Mouse (Mus musculus) hindbrain, embryonic 11.5 days (tissue): ENCODE measurements at regions not wholly inside any gene's neighbourhood (a gene's known extent, or its start where the extent isn't known, plus 50 kb on each side); places are given as distances from the start of the nearest gene placed in this dataset.

Experiments used
- ATAC-seq: fragments of 200-750 bp; cut with Nextera tagmentation; 2 replicates; pipeline ENCODE4 v1.8.0; 2017; ENCODE audit warnings: mild to moderate bottlenecking, moderate TSS enrichment, moderate library complexity; ENCODE audit not compliant: low FRiP score
- DNase-seq: peaks from one replicate; pipeline ENCODE4 v3.0.0-alpha.2; 2015; ENCODE audit warnings: low spot score
- H3K27ac ChIP-seq: fragments of 300-500 bp; sonication (generic); 2 replicates; pipeline ENCODE4 v1.5.1; 2014; ENCODE audit warnings: mild to moderate bottlenecking, low read depth, low read length
- H3K27me3 ChIP-seq: fragments of 300-500 bp; sonication (generic); 2 replicates; pipeline ENCODE4 v1.6.1; 2014; ENCODE audit warnings: mild to moderate bottlenecking, low read length, moderate library complexity, mixed read lengths; ENCODE audit not compliant: control insufficient read depth, insufficient read depth
- H3K36me3 ChIP-seq: fragments of 300-500 bp; sonication (generic); 2 replicates; pipeline ENCODE4 v1.6.1; 2014; ENCODE audit warnings: mild to moderate bottlenecking, low read length, moderate library complexity, mixed read lengths; ENCODE audit not compliant: control insufficient read depth, insufficient read depth
- H3K4me1 ChIP-seq: fragments of 300-500 bp; sonication (generic); replicated peaks from 2 replicates; pipeline ENCODE4 v1.6.1; 2014; ENCODE audit warnings: low read length, mixed read lengths; ENCODE audit not compliant: control insufficient read depth, insufficient read depth
- H3K4me2 ChIP-seq: fragments of 300-500 bp; sonication (generic); replicated peaks from 2 replicates; pipeline ENCODE4 v1.6.1; 2014; ENCODE audit warnings: mild to moderate bottlenecking, low read depth, low read length
- H3K4me3 ChIP-seq: fragments of 300-500 bp; sonication (generic); 2 replicates; pipeline ENCODE4 v1.5.1; 2014; ENCODE audit warnings: low read depth, low read length
- H3K9ac ChIP-seq: fragments of 300-500 bp; sonication (generic); 2 replicates; pipeline ENCODE4 v1.6.1; 2014; ENCODE audit warnings: low read depth, low read length
- H3K9me3 ChIP-seq: fragments of 300-500 bp; sonication (generic); 2 replicates; pipeline ENCODE4 v1.6.1; 2016; ENCODE audit warnings: low read length; ENCODE audit not compliant: control insufficient read depth
- WGBS: fragments of 180-500 bp; shearing (Covaris S2); extraction: QIAGEN DNeasy Blood & Tissue Kit; methylation state at CpG from one replicate; pipeline ENCODE4 v1.1.7; 2014; 5-methylcytosine and 5-hydroxymethylcytosine counted together

DNA sequence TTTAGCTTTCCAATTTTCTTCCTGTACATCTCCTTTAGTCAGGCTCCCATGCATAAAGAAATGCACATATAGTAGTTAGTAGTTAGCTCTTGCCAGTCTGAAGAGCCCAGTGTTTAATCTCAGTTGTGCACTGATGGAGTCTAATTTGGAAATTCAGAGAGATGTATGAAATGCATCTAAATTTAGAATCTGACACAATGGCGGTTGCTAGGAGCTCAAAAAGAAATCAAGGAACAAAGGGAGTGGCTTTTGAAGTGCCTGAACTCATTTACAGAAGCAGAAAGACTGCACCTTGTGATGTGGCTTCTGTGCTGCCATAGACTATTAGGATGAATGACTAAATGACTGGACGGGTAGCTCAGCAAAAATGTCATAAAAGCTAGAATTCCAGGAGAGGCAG is 916.3 kb downstream of the Rps29 start:
- Histone ChIP-seq H3K36me3 (no peaks in the 10 kb centered on the region), H3K4me2 (no peak overlapping the region), H3K4me1 (no peaks in the 10 kb centered on the region), H3K9me3 (no peaks in the 10 kb centered on the region), H3K9ac (no peak overlapping the region), H3K4me3 (no peak overlapping the region), H3K27ac (no peak overlapping the region), H3K27me3 (no peaks in the 10 kb centered on the region)
- WGBS: 35% methylated on average over 2 of the region's 2 CpGs
- DNase-seq (no peak), ATAC-seq (no peak)

DNA sequence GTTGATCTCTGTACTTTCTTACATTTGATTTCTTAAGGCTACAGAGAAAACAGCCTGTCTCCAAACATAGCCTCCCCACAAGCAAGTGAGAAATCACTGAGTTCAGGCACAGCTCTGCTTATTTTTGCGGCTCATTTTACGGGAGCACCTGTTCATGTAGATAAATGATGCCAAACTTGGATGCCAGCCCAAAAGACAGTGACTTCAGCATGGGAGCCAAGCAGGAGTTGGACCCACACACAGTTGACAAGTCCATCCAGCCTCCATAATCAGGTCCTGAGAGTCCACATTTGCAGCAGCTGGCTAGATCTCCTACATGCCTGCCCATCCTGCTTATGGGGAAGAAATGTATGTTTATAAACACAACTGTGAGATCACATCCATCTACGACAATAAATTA is 927.2 kb downstream of the Rps29 start:
- no peaks in the 10 kb centered on the region for H3K4me1 ChIP-seq
- no peak overlapping the region for H3K4me3 ChIP-seq
- H3K36me3 ChIP-seq: no peaks in the 10 kb centered on the region
- WGBS: 91% methylated on average over 3 of the region's 3 CpGs
- no peak overlapping the region for H3K27ac ChIP-seq
- ATAC-seq (no peak), DNase-seq (no peak)
- H3K4me2 ChIP-seq: no peak overlapping the region
- no peaks in the 10 kb centered on the region for H3K27me3 ChIP-seq
- no peaks in the 10 kb centered on the region for H3K9me3 ChIP-seq
- H3K9ac ChIP-seq: no peak overlapping the region

DNA sequence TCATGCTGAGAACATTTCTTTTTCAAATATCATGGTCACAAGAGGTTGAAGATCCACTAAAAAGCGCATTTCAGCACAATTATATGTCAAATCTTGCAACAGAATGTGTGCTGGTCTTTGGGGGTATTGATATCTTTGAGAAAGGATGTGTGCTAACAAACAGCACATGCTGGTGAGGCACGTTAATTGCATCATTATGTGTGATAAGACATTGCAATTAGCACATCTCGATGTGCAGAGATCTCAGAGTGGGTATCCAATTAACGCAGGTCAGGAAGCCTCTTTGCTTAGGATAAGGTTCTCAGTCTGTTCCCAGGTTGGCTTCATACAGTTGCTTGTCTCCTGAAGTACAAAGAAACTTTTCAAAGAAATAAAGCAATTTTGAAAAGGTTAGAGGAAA is 941.9 kb downstream of the Rps29 start:
- Histone ChIP-seq H3K36me3 (no peaks in the 10 kb centered on the region), H3K27ac (no peak overlapping the region), H3K9me3 (no peaks in the 10 kb centered on the region), H3K4me1 (no peaks in the 10 kb centered on the region), H3K27me3 (no peaks in the 10 kb centered on the region), H3K4me3 (no peak overlapping the region), H3K9ac (no peak overlapping the region), H3K4me2 (no peak overlapping the region)
- ATAC-seq (no peak), DNase-seq (no peak)
- 82% methylated on average over 4 of the region's 4 CpGs for WGBS

DNA sequence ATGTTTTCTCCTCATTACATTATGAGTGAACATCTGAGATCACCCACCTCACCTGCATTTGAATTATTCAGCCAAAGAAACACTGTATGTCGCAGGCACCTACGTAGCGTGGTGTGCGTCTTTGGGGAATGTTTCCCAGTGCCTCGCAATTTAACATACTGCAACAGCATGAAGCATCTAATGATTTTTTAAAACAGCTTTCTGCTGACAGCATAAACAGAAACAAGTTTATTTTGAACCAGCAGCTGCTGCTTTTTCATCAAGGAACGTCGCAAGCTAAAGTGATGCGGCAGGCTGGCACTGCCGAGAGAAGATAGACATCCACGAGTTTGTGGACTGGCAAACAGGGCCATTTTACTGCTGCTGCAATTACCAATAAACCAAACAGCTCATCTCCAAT is 950.7 kb downstream of the Rps29 start:
- Histone ChIP-seq H3K27me3 (no peaks in the 10 kb centered on the region), H3K36me3 (no peaks in the 10 kb centered on the region), H3K9ac (no peak overlapping the region), H3K4me1 (no peaks in the 10 kb centered on the region), H3K4me3 (no peak overlapping the region), H3K9me3 (no peaks in the 10 kb centered on the region), H3K27ac (no peak overlapping the region), H3K4me2 (no peak overlapping the region)
- no peak for DNase-seq
- 97% methylated on average over 10 of the region's 10 CpGs for WGBS
- ATAC-seq: no peak

DNA sequence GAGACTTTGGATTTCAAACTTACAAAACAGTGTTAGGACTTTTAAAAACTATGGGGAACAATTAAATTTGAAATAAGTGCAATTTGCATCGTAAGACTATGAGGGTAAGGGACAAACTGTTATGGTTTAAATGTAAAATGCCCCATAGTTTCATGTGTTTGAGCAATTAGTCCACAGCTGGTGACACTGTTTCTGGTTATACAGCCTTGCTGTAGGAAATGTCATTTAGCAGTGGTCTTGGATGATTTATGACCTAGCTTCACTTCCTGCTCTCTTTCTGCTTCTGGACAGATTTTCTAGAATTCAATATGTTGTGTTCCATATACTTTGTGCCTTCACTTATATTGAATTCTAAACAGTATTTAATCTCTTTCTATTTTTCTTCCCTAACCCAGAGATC is 961.5 kb upstream of the Mdga2 start:
- H3K9me3 ChIP-seq: no peaks in the 10 kb centered on the region
- H3K36me3 ChIP-seq: no peaks in the 10 kb centered on the region
- DNase-seq: no peak
- H3K9ac ChIP-seq: no peak overlapping the region
- H3K27ac ChIP-seq: no peak overlapping the region
- WGBS: 81% methylated on average over 1 of the region's 1 CpGs
- H3K27me3 ChIP-seq: no peaks in the 10 kb centered on the region
- H3K4me3 ChIP-seq: no peak overlapping the region
- no peak for ATAC-seq
- no peak overlapping the region for H3K4me2 ChIP-seq
- no peaks in the 10 kb centered on the region for H3K4me1 ChIP-seq

DNA sequence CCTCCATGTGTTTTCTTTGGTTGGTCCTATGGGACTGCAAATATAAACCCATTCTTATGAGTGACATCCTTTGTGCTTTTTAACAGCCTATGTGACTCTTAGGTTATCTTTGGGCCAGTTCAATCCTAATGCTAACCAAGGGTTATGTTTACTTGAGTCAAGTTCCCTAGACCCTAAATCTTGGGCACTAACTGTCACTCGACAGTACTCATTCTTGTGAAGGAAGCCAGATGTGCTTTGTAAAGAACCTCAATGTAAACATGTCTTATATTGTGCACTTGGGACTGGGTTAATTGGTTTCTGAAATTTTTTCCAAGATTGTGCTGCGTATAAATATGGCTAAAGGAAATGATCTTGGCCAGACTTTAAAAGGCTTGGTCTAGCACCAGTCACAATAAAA is 939.0 kb upstream of the Mdga2 start:
- no peaks in the 10 kb centered on the region for H3K36me3 ChIP-seq
- ATAC-seq: no peak
- no peaks in the 10 kb centered on the region for H3K4me1 ChIP-seq
- no peak for DNase-seq
- H3K9me3 ChIP-seq: no peaks in the 10 kb centered on the region
- no peak overlapping the region for H3K27ac ChIP-seq
- no peak overlapping the region for H3K4me2 ChIP-seq
- H3K9ac ChIP-seq: no peak overlapping the region
- WGBS: 83% methylated on average over 2 of the region's 2 CpGs
- no peaks in the 10 kb centered on the region for H3K27me3 ChIP-seq
- H3K4me3 ChIP-seq: no peak overlapping the region

DNA sequence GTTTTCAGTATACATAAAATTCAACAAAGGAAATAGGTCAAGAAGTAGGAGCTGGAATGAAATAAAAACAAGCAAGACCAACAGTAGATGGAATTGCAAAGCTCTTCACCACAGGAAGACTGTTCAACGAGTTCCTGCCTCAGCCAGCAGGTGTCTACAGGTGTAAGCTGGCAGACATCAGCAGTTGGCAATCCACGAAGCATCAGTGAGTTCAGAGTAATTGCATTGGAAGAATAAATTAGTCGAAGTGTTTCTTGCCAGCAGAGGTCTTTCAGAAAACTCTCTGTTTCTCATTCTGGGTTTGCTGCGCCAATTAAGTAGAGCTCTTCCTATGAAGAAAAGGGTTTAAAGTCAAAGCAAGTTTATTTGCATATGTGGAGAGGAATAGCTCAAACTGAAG is 925.7 kb upstream of the Mdga2 start:
- H3K4me1 ChIP-seq: no peaks in the 10 kb centered on the region
- no peaks in the 10 kb centered on the region for H3K27me3 ChIP-seq
- H3K4me2 ChIP-seq: no peak overlapping the region
- ATAC-seq (no peak), DNase-seq (peak; percentile 0)
- H3K9me3 ChIP-seq: no peaks in the 10 kb centered on the region
- H3K36me3 ChIP-seq: no peaks in the 10 kb centered on the region
- 57% methylated on average over 4 of the region's 4 CpGs for WGBS
- H3K27ac ChIP-seq: no peak overlapping the region
- H3K4me3 ChIP-seq: no peak overlapping the region
- no peak overlapping the region for H3K9ac ChIP-seq

DNA sequence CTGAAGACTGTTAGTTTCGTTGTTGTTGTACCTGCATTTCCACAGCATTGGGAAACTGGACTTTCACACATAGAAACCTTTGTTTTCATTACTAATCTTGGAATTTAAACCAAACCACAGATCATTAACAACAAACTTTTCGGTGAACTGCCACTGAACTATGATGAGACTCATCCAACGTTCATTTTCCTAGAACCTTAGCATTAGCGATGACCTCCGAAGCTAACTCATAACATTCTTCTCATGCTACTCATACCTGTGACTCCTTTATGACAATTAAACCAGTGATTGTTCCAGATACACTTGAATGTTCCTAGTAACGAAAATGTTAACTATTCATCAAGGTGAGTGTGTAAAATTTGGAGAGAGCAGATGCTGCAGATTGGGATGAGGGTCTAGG is 917.5 kb upstream of the Mdga2 start:
- H3K36me3 ChIP-seq: no peaks in the 10 kb centered on the region
- H3K9ac ChIP-seq: no peak overlapping the region
- WGBS: 87% methylated on average over 6 of the region's 6 CpGs
- H3K9me3 ChIP-seq: no peaks in the 10 kb centered on the region
- no peak overlapping the region for H3K4me2 ChIP-seq
- no peaks in the 10 kb centered on the region for H3K27me3 ChIP-seq
- no peak for ATAC-seq
- DNase-seq: no peak
- no peak overlapping the region for H3K4me3 ChIP-seq
- H3K27ac ChIP-seq: no peak overlapping the region
- H3K4me1 ChIP-seq: no peaks in the 10 kb centered on the region

DNA sequence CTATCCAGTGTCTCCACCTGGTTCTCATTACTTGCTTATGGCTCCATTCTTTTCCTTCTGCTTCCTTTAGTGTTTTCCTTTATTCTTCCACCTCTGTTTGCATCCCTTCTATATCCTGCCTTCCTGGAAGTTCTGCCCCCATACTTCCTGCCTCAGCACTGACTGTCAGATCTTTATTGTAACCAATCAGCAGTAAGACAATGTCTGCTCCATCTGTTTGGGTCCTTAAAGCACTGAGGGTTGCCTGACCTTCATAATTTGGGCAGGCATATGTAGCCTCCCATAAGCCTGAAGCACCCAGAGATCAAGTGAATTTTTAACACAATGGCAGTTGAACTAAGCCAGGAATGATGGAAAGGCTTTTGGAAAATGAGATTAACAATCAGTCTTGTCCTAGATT is 909.4 kb upstream of the Mdga2 start:
- Histone ChIP-seq H3K9ac (no peak overlapping the region), H3K9me3 (no peaks in the 10 kb centered on the region)

More for the DNA sequence above, 909.4 kb upstream of the Mdga2 start:
- no peak overlapping the region for H3K4me3 ChIP-seq
- H3K27ac ChIP-seq: no peak overlapping the region
- no peaks in the 10 kb centered on the region for H3K36me3 ChIP-seq
- no peaks in the 10 kb centered on the region for H3K27me3 ChIP-seq
- no peak for ATAC-seq
- no peaks in the 10 kb centered on the region for H3K4me1 ChIP-seq
- no peak for DNase-seq
- H3K4me2 ChIP-seq: no peak overlapping the region
